Mouse (Mus musculus): ENCODE data around the gene Camta1.
"Not testable (repeated sequence)": the region's sequence is repeated elsewhere in the genome, so short reads cannot be mapped to it uniquely, and the experiment has no call there.

Gene Camta1

GRCm38 (mm10) chr4:151037800-151038199 is 823.9 kb downstream of the Camta1 start:
- no peak for DNase-seq

GRCm38 (mm10) chr4:151036521-151036920 is 825.2 kb downstream of the Camta1 start:
- no peak for DNase-seq

DNA sequence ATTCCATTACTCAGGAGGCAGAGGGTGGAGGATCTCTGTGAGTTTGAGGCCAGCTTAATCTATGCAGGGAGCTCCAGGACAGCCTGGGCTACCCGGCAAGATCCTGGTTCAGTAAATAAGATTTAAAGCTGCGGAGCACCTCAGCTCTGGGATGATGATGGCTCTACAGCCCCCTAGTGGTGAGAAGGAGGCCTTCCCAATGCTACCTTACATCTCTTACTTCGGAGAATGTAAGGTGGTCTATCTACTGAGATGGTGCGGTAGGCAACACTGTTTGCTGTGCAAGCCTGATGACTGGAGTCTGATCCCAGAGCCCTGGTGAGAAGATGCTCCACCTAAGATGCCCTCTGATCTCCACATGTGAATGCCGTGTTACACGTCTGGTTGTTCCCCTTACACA is 834.7 kb downstream of the Camta1 start:
- no peak for DNase-seq

DNA sequence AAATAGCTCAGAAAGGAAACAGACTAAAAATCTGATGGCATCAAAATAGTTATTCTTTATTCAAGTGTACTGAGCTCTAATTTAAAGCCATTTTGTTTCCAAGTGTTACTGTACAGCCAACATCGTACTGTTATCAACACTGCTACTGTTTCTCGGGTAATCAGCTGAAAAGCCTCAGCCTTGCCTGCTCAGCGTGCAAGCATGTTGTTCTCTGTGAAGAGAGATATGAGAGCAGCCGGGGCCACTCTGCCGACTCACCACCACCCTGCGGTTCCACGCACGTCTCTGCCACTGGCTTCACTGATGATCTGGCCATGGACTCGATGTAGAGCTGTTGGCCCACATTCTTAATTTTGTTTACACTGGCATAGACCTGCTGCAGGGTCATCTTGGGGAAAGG is 837.5 kb downstream of the Camta1 start:
- no peak for DNase-seq

DNA sequence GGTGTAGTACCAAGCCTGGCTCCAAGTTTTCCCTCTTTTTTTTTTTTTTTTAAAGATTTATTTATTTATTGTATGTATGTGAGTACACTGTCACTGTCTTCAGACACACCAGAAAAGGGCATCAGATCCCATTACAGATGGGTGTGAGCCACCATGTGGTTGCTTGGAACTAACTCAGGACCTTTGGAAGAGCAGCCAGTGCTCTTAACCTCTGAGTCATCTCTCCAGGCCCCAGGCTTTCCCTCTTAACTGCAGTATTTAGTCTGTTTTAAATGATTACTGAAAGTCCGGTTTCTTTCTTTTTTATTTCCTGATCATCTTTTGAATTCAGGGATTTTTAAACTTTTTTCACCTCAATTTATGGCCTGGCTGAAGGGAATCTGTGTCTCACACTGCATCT is 844.3 kb downstream of the Camta1 start:
- DNase-seq, result not testable (repeated sequence)

DNA sequence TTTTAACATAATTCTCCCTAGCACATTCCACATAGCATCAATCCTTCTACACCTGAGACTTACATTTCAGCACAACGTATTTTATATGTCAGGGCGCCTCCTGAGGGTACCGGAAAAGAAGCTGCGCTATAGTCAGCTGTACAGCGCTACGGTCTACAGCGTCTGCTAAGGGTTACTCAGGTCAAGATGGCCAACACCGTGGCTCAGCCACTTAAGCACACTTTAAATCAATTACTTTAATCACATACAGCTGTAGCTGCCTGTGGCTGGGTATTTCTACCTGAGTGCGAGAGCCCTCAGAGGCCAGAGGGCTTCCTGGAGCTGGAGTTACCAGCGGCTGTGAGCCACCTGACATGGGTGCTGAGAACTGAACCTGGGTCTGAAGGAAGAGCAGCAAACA is 845.7 kb downstream of the Camta1 start:
- DNase-seq, result no peak

- DNase-seq, result no peak
These were observed 851.4 kb downstream of the Camta1 start for GRCm38 (mm10) chr4:151010316-151010715.

DNA sequence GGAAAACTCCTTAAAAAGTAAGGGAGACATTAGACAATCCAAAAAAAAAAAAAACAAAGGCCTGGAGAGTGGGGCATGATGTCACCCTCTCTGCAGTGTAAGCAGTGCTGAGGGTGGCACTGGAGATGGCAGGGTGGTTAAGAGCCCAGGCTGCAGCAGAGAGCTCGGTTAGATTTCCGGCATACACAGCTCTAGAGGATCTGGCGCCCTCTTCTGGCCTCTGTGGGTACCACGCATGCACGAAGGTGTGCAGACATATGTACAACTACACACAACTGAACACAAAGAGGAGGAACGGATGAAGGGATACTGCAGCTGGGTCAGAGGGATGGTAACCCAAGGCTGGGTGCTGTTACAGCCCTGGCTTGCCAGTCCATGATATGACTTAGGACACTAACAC is 854.7 kb downstream of the Camta1 start:
- DNase-seq, result peak; percentile 55

GRCm38 (mm10) chr4:151005656-151006318 is 855.9 kb downstream of the Camta1 start:
- DNase-seq, result no peak

DNA sequence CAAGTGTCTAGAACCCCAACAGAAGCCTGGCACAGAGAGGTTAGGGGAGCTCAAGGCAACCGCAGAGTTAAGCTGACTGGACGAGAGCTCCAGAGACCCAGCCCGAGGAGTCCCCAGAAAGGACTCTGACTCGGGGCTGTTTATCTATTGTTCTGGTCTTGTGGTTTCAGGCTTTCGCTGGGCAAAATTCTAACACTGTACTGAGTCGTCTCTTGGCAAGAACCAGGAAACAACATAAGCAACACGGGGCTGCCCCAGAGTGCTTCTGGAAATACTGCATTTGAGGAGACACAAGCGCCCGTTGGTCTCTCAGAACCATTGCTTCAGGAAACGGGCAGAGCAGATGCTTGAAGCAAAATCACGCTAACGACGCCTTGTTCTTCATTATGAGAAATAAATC is 860.3 kb downstream of the Camta1 start:
- no peak for DNase-seq

DNA sequence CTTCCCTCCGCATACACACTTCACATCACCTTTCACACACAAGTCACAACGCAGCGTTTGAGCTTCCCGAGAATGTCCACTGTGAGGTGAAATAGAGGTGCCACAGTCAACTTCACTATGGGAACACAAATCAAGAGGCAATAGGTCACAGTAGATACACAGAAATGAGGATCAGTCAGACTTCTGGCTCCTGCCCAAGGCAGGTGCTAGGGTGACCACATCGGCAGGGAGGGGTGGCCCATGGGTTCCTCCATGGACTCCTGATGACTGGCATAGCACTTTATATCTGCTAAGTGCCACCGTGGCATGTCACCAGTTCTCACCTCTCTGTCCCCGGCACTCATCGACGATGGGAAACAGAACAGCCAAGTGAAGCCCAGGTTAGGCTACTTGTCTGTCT is 863.0 kb downstream of the Camta1 start:
- no peak for DNase-seq

- no peak for DNase-seq
These were observed 864.9 kb downstream of the Camta1 start, which contains the start of gene Uts2 for GRCm38 (mm10) chr4:150996797-150997196. Gene Uts2 (plus strand): TSS chr4:150997097.

DNA sequence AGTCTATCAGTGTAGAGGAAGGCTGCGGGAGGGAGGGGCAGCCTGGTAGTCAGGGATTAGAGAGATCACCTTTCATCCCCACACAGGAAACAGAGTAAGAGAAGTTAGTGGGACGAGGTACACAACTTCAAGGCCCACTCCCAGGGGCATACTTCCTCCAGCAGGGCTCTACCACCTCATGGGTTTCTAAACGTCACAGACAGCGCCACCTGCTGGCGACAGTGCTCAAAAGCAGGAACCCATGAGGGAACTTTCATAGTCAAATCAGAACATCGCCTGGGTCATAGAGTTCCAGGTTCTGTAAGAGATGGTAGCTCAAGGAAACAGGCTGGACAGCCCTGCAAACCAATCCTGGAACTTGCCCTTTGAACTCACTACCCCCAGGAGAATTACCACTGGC is 871.5 kb downstream of the Camta1 start:
- DNase-seq, result peak; percentile 33

DNA sequence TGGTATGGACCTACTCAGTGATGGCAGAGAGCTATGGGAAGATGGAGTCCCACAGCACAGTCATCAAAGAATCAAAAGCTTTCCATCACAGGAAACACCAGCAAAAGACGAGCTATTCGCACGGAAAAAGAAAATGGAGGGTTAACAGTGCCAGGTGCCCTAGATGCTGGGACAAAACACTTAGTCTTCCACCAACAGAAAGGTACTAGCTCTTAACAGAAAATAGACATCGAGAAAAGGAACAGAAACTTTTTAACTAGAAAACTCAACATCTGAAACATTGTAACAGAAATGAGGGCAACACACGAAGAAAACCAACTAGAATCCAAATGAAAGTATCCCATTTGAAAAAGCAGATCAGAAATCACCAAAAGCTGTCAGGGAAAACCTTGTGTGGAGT is 881.5 kb downstream of the Camta1 start:
- DNase-seq, result no peak

DNA sequence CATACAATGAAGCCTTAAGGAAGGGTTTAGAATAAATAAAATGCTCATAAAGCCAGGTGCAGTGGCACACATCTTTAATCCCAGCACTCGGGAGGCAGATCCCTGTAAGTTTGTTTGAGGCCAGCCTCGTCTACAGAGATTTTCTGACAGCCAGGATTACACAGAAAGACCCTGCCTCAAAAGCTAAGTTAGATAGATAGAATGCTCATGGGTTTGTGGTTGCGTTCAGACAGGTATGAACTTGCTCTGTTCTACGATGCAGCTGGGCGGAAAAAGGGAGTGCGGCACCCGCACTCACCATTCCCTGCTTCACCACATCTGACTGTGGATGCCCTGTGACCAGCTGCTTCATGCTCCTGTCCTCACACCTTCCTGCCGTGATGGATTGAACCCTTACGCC is 882.2 kb downstream of the Camta1 start:
- no peak for DNase-seq

DNA sequence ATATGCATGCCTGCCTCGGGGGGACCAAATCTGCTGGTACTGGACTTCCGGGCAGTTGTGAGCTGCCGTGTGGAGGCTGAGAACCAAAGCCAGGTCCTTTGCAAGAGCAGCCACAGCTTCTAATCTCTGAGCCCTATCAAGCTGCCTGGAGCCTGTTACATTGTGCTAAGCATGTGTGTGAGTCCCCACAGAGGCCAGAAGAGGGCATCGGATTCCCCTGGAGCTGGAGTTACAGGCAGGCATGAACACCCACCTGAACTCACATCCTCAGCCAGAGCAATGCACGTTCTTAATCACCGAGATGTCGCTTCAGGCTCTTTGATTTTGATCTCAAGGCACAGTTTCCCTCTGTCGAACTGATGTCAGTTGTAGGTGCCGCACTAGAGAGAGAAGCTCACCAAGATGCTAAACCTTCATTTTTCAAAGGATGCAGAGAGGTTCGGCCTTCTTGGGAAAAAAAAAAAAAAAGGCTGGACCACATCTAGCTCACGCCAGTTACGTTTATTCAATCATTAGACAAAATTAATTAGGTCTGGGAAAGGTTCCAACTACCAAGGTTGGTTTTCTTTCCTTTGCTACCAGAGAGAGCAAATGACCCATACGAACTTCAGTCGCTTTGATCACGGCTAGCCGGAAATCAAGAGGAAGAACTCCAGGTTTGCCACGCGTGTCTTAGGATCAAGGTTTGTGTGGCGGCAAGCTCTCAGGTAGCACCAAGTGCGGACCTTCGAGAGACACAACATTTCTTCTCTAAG is 883.3 kb downstream of the Camta1 start:
- DNase-seq, result no peak

DNA sequence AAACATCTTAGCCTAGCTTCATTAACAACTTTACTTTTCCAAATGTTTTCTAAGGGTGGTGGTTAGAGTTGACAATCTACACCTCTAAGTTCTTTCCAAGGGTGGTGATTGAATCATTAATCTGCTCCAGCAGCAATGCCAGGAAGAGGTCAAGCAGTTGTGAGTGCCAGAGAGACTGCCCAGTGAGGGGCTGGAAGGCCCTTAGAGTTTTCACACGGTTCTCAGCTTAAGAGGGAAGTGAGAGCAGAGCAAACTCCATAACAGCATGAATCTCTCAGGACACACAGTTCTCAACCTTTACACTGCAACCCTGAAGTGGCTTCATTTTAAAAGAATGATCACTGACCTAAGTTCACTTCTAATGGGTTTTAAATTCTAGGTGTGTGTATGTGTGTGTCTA is 886.5 kb downstream of the Camta1 start:
- no peak for DNase-seq

DNA sequence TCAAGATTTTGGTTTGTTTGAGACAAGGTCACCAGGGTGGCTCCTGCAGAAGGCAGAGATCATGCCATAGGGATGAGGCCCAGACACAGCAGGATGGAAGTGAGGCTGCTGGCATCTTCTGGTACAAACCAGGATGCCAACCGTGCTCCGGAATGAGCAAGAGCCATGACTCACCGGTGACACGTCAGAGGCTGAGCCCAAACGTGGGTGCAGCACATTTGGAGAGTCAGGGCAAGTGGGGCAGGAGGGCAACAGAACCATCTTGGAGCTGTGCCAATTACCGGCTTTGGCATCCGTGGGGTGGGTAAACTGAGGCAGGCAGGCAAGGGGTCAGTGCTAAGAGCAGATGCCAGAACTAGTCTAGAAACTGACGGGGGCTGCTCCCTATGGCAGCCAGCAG is 888.4 kb downstream of the Camta1 start:
- no peak for DNase-seq

GRCm38 (mm10) chr4:150968956-150969355 is 892.7 kb downstream of the Camta1 start:
- no peak for DNase-seq

DNA sequence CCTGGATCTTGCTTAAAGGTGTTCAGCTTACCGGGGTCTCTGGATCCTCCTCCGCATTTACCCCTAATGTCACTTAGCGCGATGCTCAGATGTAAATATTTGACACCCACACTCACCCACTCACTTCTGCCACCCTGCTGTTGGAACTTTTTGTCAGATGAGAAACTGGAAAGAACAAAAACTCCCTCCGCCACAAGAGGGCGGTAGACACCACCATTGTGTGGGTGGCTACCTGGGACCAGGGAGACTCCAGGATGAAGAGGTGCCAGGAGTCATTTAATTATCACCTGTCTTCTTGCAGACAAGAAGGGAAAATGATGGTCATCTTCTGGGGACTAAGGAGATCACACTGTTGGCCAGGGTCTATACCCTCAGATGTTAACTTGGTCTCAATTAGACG is 895.1 kb downstream of the Camta1 start:
- peak; percentile 67 for DNase-seq

GRCm38 (mm10) chr4:150965555-150965951 is 896.1 kb downstream of the Camta1 start:
- no peak for DNase-seq

GRCm38 (mm10) chr4:150964635-150965554 is 896.8 kb downstream of the Camta1 start:
- DNase-seq, result peak; percentile 91

GRCm38 (mm10) chr4:150963711-150964110 is 898.0 kb downstream of the Camta1 start:
- DNase-seq, result no peak

DNA sequence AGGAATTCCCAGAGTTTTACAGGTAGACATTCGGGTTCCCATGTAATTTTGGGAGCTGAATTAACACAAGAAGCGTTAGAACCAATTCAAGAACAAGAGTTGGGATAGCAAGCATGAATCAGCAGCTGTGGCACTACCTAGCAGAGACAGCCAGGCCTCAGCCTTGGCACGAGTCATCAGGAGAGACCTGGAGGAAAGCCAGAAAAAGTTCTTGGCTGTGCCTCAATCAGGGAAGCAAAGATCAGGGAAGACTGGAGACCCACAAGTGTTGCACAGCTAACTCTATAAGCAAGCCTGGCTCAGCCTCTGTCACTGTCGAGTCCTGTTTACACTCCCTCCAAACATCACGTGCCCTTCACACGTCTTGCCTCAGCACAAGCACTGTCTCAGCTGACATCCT is 899.4 kb downstream of the Camta1 start:
- DNase-seq, result no peak
